Mouse (Mus musculus) stomach, embryonic 16.5 days (tissue): Measurements from ENCODE around the gene Larp1. TPM values are rescaled to one million over a fixed set of nuclear protein-coding genes. Genes with fewer than 3 reads are reported as not detected.

Experiments
- ATAC-seq: fragments of 200-750 bp; cut with Nextera tagmentation; 2 replicates; pipeline ENCODE4 v1.8.0; 2017; ENCODE audit warnings: moderate number of reproducible peaks, moderate TSS enrichment; ENCODE audit not compliant: insufficient read depth, low FRiP score
- H3K27ac ChIP-seq: fragments of 300-500 bp; sonication (generic); 2 replicates; pipeline ENCODE4 v1.5.1; 2014; ENCODE audit warnings: low read length
- H3K27me3 ChIP-seq: fragments of 300-500 bp; sonication (generic); 2 replicates; pipeline ENCODE4 v1.6.1; 2014; ENCODE audit warnings: low read length, control low read depth, mixed read lengths; ENCODE audit not compliant: control insufficient read depth, insufficient read depth
- H3K36me3 ChIP-seq: fragments of 300-500 bp; sonication (generic); 2 replicates; pipeline ENCODE4 v1.6.1; 2014; ENCODE audit warnings: low read length; ENCODE audit not compliant: control insufficient read depth, insufficient read depth
- H3K4me1 ChIP-seq: fragments of 300-500 bp; sonication (generic); 2 replicates; pipeline ENCODE4 v1.6.1; 2014; ENCODE audit warnings: low read length, control low read depth, mixed read lengths; ENCODE audit not compliant: control insufficient read depth, insufficient read depth
- H3K4me2 ChIP-seq: fragments of 300-500 bp; sonication (generic); 2 replicates; pipeline ENCODE4 v1.6.1; 2014; ENCODE audit warnings: low read depth, low read length, mixed read lengths
- H3K4me3 ChIP-seq: fragments of 300-500 bp; sonication (generic); replicated peaks from 2 replicates; pipeline ENCODE4 v1.5.1; 2014; ENCODE audit warnings: mild to moderate bottlenecking, low read length
- H3K9ac ChIP-seq: fragments of 300-500 bp; sonication (generic); 2 replicates; pipeline ENCODE4 v1.6.1; 2014; ENCODE audit warnings: low read length
- H3K9me3 ChIP-seq: fragments of 300-500 bp; sonication (generic); replicated peaks from 2 replicates; pipeline ENCODE4 v1.6.1; 2016; ENCODE audit warnings: low read length, control low read depth; ENCODE audit not compliant: control insufficient read depth
- whole genome bisulfite sequencing: fragments of 180-500 bp; shearing (Covaris S2); extraction: QIAGEN DNeasy Blood & Tissue Kit; methylation state at CpG from one replicate; pipeline ENCODE4 v1.1.7; 2014; 5-methylcytosine and 5-hydroxymethylcytosine counted together
- polyA plus RNA-seq: library from polyadenylated mRNA; unstranded; fragments of >200 nt; fragmentation: Nextera tagmentation; extraction: Ambion mirVana; gene quantifications from 2 replicates; pipeline ENCODE4 v1.2.1, GENCODE M21; 2015

Larp1 gene
- polyA plus RNA-seq = 21.8 and 22.9 TPM in 2 replicates

- Histone ChIP-seq H3K9ac (peak within 1 kb of the TSS; percentile 98), H3K36me3 (no peaks in the 10 kb centered on the region), H3K27ac (peak within 1 kb of the TSS; percentile 91), H3K27me3 (no peaks in the 10 kb centered on the region), H3K4me3 (peak within 1 kb of the TSS; percentile 97), H3K4me2 (peak within 1 kb of the TSS; percentile 94), H3K9me3 (no peaks in the 10 kb centered on the region), H3K4me1 (peaks cover 24% of the 10 kb centered on the region)
- WGBS = under 1% methylated on average over 77 of the region's 84 CpGs
- no peak for ATAC-seq
These were observed at the start of gene Larp1 for GRCm38 (mm10) chr11:58009051-58009515. Gene Larp1, plus strand, starts transcription at chr11:58009064.

GRCm38 (mm10) chr11:57959924-57960323 is 48.9 kb upstream of the Larp1 start:
- 78% methylated on average over 2 of the region's 2 CpGs for WGBS

GRCm38 (mm10) chr11:57962382-57963285 is 46.2 kb upstream of the Larp1 start:
- peak overlapping the region; percentile 86 for H3K27ac ChIP-seq
- 1% methylated on average over 40 of the region's 40 CpGs for WGBS
- H3K9me3 ChIP-seq = no peaks in the 10 kb centered on the region
- peak overlapping the region; percentile 73 for H3K4me2 ChIP-seq
- peaks cover 6% of the 10 kb centered on the region; the same call in 1 of the 2 replicates for H3K4me1 ChIP-seq
- H3K27me3 ChIP-seq = no peaks in the 10 kb centered on the region
- H3K36me3 ChIP-seq = no peaks in the 10 kb centered on the region
- ATAC-seq = peak; percentile 93
- H3K9ac ChIP-seq = peak overlapping the region; percentile 82
- peak overlapping the region; percentile 62 for H3K4me3 ChIP-seq

More at GRCm38 (mm10) chr11:57959924-57960323, 48.9 kb upstream of the Larp1 start:
- no peaks in the 10 kb centered on the region for H3K9me3 ChIP-seq
- ATAC-seq = no peak
- no peak overlapping the region for H3K9ac ChIP-seq
- H3K4me2 ChIP-seq = no peak overlapping the region
- peaks cover 6% of the 10 kb centered on the region; the same call in 1 of the 2 replicates for H3K4me1 ChIP-seq
- H3K4me3 ChIP-seq = no peak overlapping the region
- H3K36me3 ChIP-seq = no peaks in the 10 kb centered on the region
- H3K27ac ChIP-seq = no peak overlapping the region
- H3K27me3 ChIP-seq = no peaks in the 10 kb centered on the region

GRCm38 (mm10) chr11:57963291-57963870 is 45.5 kb upstream of the Larp1 start:
- Histone ChIP-seq H3K4me2 (peak overlapping the region; percentile 73), H3K9ac (peak overlapping the region; percentile 82), H3K27me3 (no peaks in the 10 kb centered on the region), H3K36me3 (no peaks in the 10 kb centered on the region), H3K4me1 (peaks cover 6% of the 10 kb centered on the region; the same call in 1 of the 2 replicates), H3K9me3 (no peaks in the 10 kb centered on the region), H3K4me3 (peak overlapping the region; percentile 62), H3K27ac (no peak overlapping the region)
- ATAC-seq = no peak
- WGBS = 40% methylated on average over 9 of the region's 9 CpGs

GRCm38 (mm10) chr11:57966630-57967029 is 42.2 kb upstream of the Larp1 start:
- Histone ChIP-seq H3K4me3 (no peak overlapping the region), H3K27me3 (no peaks in the 10 kb centered on the region), H3K9ac (no peak overlapping the region), H3K4me2 (no peak overlapping the region), H3K27ac (peak overlapping the region; percentile 10; the same call in 1 of the 2 replicates), H3K9me3 (no peaks in the 10 kb centered on the region), H3K36me3 (no peaks in the 10 kb centered on the region), H3K4me1 (peaks cover 6% of the 10 kb centered on the region; the same call in 1 of the 2 replicates)
- no peak for ATAC-seq
- 66% methylated on average over 7 of the region's 7 CpGs for WGBS

- H3K36me3 ChIP-seq = no peaks in the 10 kb centered on the region
- no peak overlapping the region for H3K4me2 ChIP-seq
- ATAC-seq = no peak
- WGBS = 71% methylated on average over 5 of the region's 5 CpGs
- no peak overlapping the region for H3K9ac ChIP-seq
- peaks cover 7% of the 10 kb centered on the region; the same call in 1 of the 2 replicates for H3K4me1 ChIP-seq
- no peaks in the 10 kb centered on the region for H3K9me3 ChIP-seq
- no peak overlapping the region for H3K27ac ChIP-seq
- no peaks in the 10 kb centered on the region for H3K27me3 ChIP-seq
- no peak overlapping the region for H3K4me3 ChIP-seq
These were observed 40.6 kb upstream of the Larp1 start for GRCm38 (mm10) chr11:57968301-57968700.

- WGBS = 34% methylated on average over 5 of the region's 5 CpGs
- peak overlapping the region; percentile 35 for H3K9ac ChIP-seq
These were observed 38.3 kb upstream of the Larp1 start for GRCm38 (mm10) chr11:57970541-57970940.

GRCm38 (mm10) chr11:57973001-57973912 is 35.6 kb upstream of the Larp1 start:
- no peaks in the 10 kb centered on the region for H3K9me3 ChIP-seq
- H3K36me3 ChIP-seq = no peaks in the 10 kb centered on the region
- ATAC-seq = peak; percentile 57
- no peak overlapping the region for H3K4me3 ChIP-seq
- no peaks in the 10 kb centered on the region for H3K27me3 ChIP-seq
- H3K4me2 ChIP-seq = no peak overlapping the region; the same call in 1 of the 2 replicates
- WGBS = 56% methylated on average over 13 of the region's 13 CpGs
- H3K27ac ChIP-seq = peak overlapping the region; percentile 80
- H3K9ac ChIP-seq = peak overlapping the region; percentile 23
- peaks cover 5% of the 10 kb centered on the region; the same call in 1 of the 2 replicates for H3K4me1 ChIP-seq

More at GRCm38 (mm10) chr11:57970541-57970940, 38.3 kb upstream of the Larp1 start:
- no peaks in the 10 kb centered on the region for H3K9me3 ChIP-seq
- peaks cover 5% of the 10 kb centered on the region; the same call in 1 of the 2 replicates for H3K4me1 ChIP-seq
- peak overlapping the region; percentile 66 for H3K27ac ChIP-seq
- H3K4me3 ChIP-seq = no peak overlapping the region
- H3K27me3 ChIP-seq = no peaks in the 10 kb centered on the region
- no peaks in the 10 kb centered on the region for H3K36me3 ChIP-seq
- ATAC-seq = no peak
- H3K4me2 ChIP-seq = no peak overlapping the region
